Mouse (Mus musculus) spleen, postnatal 4 days (tissue): ENCODE data around the gene Etv1.

Source experiments
- DNase-seq, 2 experiments: peaks; one replicate each; pipeline ENCODE4 v3.0.0; 2022; ENCODE audit warnings: low spot score in 2 of 2

Etv1 gene

DNA sequence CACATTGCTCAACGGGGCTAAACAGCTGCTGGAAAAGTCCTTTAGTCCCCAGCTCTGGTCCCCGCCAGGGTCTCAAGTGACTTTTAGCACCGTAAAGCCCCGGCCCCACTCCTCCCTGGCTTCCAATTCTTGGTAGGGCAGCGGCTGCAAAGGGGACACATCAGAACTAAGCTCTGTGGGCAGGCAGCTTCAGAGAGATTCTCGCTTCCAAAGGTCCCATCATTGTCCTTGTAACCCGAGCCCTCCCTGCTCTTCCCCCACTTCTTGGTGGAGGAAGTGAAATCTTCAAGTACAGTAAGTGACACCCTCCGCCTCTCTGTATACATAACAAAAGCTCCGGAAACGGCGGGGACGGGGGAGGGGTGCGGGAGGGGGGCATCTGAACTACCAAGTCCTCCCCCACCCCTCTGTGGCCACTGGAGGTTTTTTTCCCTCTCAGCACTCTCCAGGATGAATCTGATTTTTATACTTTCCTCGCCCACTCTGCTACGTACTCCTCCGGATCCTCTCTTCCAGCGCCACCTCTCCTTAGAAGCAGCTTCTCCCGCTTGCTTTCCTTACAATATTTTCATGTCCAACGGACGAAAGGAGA is at the start of gene Etv1:
Gene Etv1 (plus strand): TSS at position 195 of the 592 bp plus-strand sequence.
- DNase-seq, result peak; percentile 16 to 62

DNA sequence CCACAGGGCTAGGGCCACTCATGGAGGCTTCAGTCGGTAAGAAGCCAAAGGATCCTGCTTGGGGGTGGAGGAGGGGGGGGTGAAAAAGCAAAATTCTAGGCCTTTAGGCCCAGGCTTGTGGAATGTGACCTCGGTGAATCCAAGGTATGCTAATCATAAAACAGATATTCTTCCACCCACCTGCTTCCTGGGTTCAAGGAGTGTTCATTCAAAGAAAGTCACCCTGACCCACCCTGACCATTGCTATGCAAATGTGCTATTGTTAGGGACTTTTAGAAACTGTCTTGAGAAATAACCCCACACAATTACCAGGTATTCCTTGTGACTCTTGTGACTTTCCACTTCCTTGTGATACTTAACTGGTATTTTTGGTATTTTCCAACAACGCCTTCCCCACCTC is 49.5 kb upstream of the Etv1 start:
- DNase-seq, result no peak

DNA sequence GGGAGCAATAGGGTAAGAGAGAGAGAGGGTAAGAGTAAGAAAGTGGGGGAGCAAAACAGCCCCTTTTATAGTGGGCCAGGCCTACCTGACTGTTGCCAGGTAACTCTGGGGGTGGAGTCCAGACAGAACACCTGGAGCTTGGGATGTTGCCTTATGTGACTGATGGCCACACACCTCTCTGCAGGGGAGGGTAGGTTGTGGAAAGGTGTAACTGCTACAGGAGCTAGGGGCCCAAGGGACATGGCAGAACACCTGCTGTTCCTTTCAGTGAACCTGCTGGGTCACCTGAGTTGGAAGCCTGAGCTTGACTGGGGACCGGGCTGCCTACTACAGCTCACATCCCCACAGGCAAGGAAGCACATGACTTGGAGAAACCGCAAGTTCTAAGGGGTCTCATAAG is 48.4 kb upstream of the Etv1 start:
- no peak for DNase-seq

DNA sequence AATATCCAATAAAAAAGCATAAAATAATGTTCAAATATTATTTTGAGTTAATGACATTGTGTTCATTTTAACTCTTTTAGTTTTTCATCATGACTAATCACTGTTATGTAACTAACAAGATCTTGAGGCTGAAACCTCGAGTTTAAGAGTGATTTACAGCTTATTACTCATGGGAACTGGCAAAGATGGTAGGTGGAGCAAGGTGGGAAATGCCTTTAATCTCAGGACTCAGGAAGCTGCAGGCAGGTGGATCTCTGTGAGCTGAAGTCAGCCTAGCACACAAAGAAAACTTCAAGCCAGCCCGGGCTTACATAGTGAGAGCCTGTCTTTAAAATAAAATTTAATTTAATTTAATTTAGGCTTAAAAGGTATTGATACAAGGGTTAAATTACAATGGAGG is 19.9 kb upstream of the Etv1 start:
- no peak for DNase-seq

DNA sequence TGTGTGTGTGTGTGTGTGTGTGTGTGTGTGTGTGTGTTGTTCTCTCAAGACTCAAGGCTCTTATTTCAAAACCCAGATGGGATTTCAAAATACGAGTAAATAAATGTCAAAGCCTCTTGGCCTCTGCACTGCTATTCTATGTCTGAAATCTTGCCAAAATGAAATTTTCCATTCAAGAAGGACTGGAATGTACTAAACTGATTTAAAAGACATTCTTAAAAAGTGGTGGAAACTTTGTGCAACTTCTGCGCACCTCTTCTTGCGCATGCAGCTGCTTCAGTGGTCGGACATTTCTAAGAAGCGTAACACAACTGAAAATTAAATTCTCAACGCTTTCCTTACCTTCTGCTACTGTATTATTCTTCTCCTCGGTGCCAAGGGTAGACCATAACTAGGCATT is 1.9 kb upstream of the Etv1 start:
- no peak for DNase-seq

DNA sequence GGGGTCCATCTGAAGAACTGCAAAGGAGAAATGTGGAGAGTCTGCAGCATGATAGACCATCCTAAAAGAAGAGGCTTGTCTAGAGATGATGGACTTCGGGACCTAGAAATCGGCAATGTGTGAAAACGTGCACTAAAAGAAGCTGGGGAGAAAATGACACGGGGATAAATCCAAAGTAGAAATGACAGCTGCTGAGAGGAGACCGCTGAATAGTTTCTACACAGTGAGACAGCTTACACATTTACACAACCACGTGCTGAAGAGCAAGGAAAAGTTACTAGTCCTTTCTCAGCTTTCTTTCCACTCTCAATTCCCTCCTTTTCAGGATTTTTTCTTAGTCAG is 1.3 kb upstream of the Etv1 start:
- no peak for DNase-seq

DNA sequence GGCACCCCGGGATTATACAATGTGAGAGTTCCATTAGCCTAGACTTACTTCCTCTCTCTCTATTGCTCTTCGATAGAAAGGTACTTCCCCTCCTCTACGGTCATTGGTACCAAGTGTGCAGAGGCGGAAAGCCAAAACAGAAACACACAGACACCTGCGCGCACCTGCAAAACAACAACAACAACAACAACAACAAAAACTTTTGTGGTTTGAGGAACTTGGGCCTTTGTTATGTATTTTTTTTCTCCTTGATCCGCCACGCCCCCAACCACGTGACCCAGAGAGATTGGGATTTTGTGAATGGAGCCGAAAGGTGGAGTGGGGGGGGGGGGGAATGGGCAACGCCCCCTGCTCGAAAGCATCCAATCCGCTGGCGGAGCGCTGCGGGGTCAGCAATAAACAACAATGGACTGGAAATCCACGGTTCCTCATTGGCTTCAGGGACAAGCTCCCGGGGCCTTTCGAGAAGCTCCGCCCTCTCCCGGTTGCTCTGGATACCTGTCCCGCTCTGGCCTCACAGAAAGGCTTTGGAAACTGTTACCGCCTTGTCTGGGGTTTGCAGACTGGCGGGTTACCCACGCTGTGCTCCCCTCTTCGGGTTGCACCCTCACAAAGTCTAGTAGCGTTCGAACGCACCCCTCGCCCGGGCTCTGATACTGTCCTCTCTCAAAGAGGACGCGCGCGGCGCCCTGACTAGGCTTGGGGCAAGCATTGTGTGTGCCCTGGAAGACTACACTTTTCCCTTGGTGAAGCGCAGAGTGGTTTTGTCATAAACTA is 693 bp upstream of the Etv1 start:
- DNase-seq, result peak; percentile 41 to 62

DNA sequence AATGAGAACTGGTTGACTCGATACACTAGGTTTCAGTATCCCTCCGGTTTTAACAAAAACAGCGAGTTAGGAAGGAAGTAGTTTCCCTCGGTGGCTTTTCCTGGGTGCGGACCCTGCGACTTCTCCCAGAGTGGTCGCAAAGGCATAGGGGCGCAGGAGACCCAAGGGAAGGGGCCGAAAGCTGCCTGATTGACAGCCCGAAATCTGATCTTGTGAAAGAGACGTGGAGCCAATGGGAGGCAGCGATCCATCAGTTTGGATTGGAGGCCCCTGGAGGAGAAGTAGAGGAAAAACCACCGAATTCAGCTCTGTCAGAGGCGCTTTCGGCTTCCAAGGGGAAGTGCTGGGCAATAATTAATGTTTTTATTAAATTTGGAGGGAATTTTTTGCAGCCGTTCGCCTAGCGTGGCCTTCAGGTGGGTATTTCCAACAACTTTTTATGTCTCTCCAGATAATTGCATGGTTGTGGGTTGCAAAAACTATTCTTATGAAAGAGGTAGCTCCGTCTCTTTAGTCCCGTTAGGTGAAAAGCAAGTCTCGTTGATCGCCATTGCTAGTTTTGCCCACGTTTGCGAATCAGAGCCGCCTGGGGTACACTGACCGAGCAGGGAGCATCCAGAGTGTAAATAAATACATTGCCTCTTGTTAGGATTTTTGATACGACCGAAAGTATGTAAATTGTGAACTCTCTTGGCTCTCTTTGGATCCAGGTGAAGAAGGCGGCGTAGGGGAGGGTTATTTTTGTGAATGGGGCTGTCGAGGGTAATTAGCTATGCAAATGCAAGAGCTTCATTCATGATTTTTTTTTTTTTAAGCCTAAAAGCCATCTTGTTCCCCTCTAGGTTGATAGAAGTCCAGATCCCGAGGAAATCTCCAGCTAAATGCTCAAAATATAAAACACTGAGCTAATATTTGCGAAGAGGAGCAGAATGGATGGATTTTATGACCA is 1.1 kb downstream of the Etv1 start:
- DNase-seq, result peak; percentile 21 to 60

DNA sequence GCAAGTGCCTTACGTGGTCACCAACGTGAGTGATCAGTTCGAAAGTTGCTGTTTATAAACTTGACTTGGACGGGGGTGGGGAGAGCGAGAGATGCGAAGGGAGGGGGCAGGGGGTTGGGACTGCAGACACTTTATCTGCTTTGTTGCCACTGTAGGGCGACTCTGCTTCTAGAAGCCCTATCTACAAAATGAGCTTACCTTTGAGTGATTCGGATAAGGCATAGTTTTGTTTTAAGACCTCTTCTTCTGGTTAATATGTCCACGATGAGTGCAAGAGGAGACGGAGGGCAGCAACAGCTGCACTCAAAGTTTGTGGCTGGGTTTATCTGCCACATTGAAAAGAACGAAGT is 1.8 kb downstream of the Etv1 start:
- DNase-seq, result no peak

DNA sequence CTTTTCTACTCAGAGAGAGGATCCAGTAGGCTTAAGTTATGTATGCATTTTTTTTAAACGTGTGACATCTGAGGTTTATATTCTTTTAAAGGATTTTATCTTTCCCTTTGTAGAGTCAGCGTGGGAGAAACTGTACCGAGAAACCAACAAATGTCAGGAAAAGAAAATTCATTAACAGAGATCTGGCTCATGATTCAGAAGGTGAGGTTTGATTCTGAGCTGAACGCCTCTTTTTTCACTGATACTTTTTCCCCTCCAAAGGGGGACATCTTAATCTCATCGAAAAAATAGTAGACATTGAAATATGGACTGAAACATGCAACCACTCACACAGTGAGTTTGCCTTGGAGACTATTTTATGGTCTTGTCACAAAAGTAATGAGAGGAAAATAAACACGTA is 2.5 kb downstream of the Etv1 start:
- no peak for DNase-seq

DNA sequence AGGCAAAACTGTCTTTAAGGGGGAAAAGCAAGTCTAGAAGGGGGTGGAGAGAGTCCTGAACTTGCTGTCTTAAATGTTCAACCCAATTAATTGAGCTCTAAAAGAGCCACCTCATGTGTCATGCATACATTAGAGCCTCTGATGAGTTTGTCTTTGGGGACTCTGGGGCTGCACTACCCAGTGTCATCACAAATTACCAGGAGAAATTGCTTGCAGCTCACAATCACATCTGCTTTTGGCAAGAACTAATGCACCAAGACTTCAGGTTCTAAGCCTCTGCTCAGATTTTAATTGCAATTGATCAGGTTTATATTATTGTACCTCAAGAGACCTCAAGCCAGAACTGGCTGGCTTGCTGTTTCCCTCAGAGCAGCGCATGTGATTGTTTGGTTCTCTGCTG is 4.1 kb downstream of the Etv1 start:
- no peak for DNase-seq

DNA sequence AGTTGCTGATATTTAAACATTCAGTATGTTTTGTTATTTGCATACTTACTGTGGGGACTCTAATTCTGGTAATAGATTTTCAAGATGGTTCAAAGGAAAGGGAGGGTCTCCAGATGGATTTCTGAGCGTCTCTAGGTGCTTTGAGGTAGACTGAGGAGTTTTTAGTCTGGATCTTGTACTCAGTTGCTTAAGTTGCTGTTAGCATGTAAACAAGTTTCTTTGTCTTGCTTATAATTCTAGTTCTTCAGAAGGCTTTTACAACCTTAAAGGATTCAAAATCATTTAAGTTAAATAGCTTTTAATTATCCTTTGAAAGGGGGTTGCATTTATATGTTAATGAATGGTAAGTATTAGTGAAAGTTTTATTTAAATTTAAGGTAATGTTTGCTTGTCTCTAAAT is 5.0 kb downstream of the Etv1 start:
- no peak for DNase-seq

DNA sequence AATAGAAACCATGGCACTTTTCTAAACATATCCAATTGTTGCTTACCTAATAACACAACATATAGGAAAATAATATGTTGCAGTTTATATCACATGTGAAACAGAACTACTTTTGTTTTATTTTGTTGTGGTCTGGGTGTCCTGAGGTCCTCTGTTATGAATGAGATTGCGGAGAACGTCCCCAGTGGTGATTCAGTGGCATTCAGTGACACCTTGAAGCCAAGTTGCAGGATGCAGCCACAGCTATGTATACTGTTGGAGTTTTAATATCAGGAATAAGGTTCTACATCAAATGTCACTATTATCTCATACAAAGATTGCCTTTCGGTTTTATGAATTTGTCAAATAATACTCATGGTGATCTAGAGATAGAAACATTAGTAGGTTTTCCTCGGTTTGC is 7.4 kb downstream of the Etv1 start:
- no peak for DNase-seq

DNA sequence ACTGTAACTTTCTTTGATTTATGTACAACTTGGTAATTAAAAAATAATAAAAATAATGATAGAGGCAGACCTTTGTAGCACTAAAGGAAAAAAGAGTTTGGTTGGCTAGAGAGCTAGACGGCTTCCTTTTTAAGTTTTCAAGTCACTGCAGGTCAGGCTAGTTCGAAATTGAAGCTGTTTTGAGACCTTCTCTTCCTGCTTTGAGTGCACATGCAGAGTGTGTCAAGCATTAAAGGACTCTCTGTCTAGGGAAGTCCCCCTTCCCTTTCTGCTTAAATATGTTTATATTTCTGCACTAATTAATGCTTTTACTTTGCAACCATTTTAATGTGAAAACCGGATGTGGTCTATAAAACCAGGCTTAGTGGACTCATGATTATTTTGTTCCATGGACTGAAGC is 8.5 kb downstream of the Etv1 start:
- no peak for DNase-seq

DNA sequence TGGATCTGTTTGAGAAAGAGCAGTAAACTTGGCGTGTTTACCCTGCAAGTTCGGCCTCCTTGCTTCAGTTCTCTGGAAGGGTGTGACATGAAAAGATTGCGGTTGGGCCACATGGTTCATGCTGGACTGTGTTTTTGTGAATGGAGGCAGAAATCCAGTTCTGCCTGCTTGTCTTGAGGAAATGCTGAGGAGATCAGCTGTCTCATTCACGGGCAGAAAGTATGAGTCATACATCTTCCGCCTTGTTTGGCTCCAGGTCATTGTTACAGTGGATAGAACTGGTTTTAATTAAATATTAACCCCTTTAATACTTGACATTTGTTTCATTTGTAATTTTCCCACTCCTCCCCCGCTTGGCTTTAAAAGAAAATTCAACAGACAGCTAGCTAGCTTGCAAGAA is 9.4 kb downstream of the Etv1 start:
- no peak for DNase-seq

DNA sequence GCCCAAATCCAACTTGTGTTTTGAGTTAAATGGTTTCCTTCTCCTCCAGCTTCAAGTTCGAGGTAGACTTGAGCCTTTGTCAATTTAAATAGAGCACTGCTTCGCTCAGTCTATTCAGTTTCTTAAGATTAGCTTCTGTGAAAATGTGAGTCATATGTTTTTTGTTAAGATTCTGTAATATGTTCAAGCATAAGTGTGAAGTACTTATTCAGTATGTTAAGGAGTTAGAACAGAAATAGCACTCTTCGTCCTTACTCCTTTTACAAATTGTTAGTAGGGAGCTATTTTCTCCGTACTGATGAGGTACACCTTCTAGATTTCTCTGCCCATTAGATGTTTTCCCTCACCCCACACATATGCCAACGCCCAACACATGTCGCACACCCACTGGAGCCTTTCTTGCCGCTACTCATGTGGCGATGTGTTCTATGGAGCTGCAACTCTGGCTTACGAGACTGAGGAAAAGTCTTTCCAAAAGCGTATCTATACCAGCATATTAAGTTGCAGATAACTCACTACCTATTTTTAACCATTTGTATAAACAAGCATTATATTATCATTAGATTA is 10.7 kb downstream of the Etv1 start:
- DNase-seq, result no peak

DNA sequence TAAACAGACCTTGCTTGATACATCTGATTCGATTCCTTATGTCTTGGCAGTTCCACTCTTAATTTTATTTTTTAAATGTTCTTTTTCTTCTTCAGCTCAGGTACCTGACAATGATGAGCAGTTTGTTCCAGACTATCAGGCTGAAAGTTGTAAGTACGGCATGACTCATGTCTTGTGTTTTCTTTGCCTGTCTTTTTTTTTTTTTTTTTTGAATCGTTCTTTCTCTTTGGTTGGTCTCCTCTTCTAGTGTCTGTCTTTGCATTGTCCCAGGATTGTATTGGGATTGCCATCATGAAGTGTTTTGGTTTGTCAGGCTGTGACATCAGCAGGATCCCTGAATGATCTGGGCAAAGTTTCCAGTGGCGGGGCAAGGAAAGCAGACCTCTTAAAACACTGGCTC is 13.9 kb downstream of the Etv1 start:
- no peak for DNase-seq

DNA sequence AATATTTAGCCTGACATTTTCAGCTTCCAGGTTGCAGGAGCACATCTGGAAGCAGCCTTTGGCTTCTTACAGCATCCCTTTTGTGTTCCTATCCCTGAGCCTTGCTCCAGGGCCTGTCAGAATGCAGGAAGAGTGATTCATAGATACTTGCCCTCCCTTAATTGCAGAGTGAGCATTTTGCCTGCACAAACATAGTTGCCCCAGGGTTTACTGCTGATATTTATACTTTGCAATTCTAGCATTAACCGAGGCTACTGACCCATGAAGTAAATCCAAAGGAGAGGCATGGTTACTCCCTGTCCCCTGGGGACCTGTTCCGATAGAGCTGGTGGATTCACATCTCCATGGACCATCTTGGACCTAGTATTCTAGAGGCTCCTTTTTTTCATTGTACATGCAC is 14.5 kb downstream of the Etv1 start:
- DNase-seq, result no peak

DNA sequence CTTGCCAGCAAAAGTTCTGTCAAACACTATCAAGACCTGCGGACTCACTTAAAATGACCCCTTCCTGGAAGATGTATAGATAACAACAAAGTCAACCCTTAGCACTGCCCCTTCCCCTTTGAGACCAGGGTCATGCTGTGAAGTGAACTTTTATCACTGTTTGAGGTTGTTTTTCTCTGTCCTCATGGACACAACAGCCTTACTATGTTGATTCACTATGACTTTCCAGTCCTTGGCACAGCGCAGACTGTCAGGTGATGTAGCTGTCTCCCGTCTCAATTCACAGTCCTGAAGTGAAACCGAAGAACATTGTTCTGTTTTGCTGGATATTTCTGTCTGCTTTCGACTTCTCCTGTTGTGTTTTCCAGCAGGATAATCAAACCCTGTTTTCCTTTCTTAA is 27.9 kb downstream of the Etv1 start:
- no peak for DNase-seq

DNA sequence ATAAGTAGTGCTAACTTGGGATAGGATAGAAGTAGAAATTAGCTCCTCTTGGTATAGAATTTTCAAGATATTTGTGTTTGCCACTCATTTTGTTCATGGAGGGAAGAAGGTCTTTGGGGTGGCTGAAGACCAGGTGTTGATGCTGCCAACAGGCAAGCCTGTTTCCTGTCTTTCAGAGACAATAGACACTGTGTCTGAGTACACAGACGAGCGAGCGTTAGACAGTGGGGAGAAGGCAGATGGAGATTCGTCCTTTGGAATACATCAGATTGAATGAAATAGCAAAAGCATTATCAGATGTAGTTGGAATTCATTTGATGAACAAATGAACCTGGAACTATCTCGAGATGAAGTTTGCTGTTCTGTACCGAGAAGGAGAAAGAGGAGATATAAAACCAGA is 33.2 kb downstream of the Etv1 start:
- DNase-seq, result no peak

DNA sequence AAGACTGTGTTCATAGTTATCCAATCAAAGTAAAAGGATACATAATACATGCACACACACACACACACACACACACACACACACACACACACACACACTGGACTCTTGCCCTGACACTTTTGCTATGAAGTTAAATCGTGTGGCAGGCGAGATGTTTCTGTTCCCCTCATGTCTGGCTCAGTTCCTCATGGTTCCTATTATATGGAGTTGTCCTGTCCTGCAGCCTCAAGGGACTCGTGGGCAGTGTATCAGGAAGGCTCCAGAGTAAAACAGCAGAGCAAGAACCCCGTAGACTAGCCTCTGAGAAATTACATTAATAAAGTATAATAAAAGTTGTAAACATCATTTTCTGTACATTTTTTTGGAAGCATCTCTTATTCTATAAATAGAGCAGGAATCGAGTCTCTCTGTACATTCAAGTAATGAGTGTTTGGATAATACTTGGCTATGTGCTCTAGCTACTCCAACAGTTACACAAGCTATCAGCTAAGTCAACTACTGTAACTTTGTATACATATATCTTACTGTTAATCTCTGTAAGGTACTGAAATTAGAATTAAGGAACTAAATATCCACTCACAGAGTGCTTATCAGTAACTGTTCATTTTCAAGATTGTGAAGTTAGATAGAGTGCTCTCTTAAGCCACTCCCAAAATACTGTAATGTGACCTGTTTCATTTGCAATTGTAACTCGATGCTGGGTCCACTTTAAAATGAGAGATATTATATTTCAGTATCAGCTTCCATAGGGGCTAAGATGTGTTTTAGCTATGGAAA is 35.0 kb downstream of the Etv1 start:
- DNase-seq, result no peak

DNA sequence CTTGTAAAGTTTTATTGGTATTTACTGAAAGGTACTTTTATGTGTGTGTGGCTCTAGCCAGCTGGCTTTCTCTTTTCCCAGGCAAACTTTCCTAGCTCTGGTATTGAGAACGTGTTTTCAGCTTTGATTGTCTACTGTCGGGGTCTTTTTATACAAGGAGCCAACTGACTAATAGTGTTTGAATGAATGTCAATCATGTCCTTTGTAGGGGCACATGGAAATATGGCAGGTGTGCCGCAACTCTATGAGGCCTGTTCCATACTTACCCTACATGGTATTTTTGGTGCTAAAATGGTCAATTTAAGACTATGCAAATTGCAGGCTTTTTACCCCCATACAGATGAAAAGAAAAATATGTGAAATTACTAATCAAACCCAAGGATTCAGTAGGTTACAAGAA is 37.1 kb downstream of the Etv1 start:
- DNase-seq, result no peak
